Mouse (Mus musculus) gastrocnemius, adult 8-10 months (tissue): Measurements from ENCODE around the gene Asic1. TPM values are rescaled to one million over a fixed set of nuclear protein-coding genes. Genes with fewer than 3 reads are reported as not detected.
"Not testable (repeated sequence)": the region's sequence is repeated elsewhere in the genome, so short reads cannot be mapped to it uniquely, and the experiment has no call there.

Source experiments
- DNase-seq, 2 experiments: peaks; one replicate each; pipeline ENCODE4 v3.0.0; 2022; ENCODE audit warnings: low spot score in 2 of 2
- total RNA-seq, 4 experiments: library from RNA; stranded (reverse); gene quantifications; 2 replicates each; pipeline ENCODE4 v1.2.4; 2022

Asic1 gene
- total RNA-seq, 4 experiments from 2014 or later, result not detected

- DNase-seq, result not testable (repeated sequence)
Measured at GRCm38 (mm10) chr15:99701640-99701998, 31.5 kb downstream of the Asic1 start.

- peak; percentile 79 to 88 for DNase-seq
Measured at GRCm38 (mm10) chr15:99701999-99702900, 32.1 kb downstream of the Asic1 start, which contains the start of gene Smarcd1. Gene Smarcd1 (plus strand): TSS chr15:99702129.

GRCm38 (mm10) chr15:99703104-99703503 is 32.9 kb downstream of the Asic1 start:
- DNase-seq, result no peak

- DNase-seq, result no peak
Measured at GRCm38 (mm10) chr15:99703676-99704040, 33.5 kb downstream of the Asic1 start.

GRCm38 (mm10) chr15:99704041-99704681 is 34.0 kb downstream of the Asic1 start:
- no peak for DNase-seq

GRCm38 (mm10) chr15:99704881-99705280 is 34.7 kb downstream of the Asic1 start:
- no peak for DNase-seq

GRCm38 (mm10) chr15:99705440-99706048 is 35.4 kb downstream of the Asic1 start, which contains the start of gene Gm17349:
Gene Gm17349 (minus strand): TSS chr15:99705490.
- DNase-seq, result peak in 1 of 2 experiments; percentile 45

GRCm38 (mm10) chr15:99708176-99708575 is 38.0 kb downstream of the Asic1 start:
- no peak for DNase-seq

- no peak for DNase-seq
Measured at GRCm38 (mm10) chr15:99710221-99711190, 40.3 kb downstream of the Asic1 start.

GRCm38 (mm10) chr15:99711491-99711890 is 41.3 kb downstream of the Asic1 start:
- no peak for DNase-seq

GRCm38 (mm10) chr15:99712666-99713559 is 42.7 kb downstream of the Asic1 start:
- DNase-seq, result no peak

GRCm38 (mm10) chr15:99713569-99713968 is 43.4 kb downstream of the Asic1 start:
- no peak for DNase-seq

- DNase-seq, result no peak
Measured at GRCm38 (mm10) chr15:99714206-99714605, 44.0 kb downstream of the Asic1 start.

- peak; percentile 67 to 73 for DNase-seq
Measured at GRCm38 (mm10) chr15:99714858-99715257, 44.7 kb downstream of the Asic1 start.

GRCm38 (mm10) chr15:99715361-99715865 is 45.2 kb downstream of the Asic1 start:
- no peak for DNase-seq

- no peak for DNase-seq
Measured at GRCm38 (mm10) chr15:99715982-99716746, 46.0 kb downstream of the Asic1 start.

GRCm38 (mm10) chr15:99716814-99717213 is 46.6 kb downstream of the Asic1 start:
- no peak for DNase-seq

GRCm38 (mm10) chr15:99717386-99718334 is 47.5 kb downstream of the Asic1 start, which contains the start of gene Gpd1:
Gene Gpd1 (plus strand): TSS chr15:99717515.
- DNase-seq, result peak; percentile 76 to 87
